Mouse (Mus musculus) left cerebral cortex, adult 9 months (tissue): ENCODE results near the gene Pcbp1.
"Not testable (repeated sequence)": the region's sequence is repeated elsewhere in the genome, so short reads cannot be mapped to it uniquely, and the experiment has no call there.

ENCODE experiments used
- DNase-seq, 2 experiments: peaks; one replicate each; pipeline ENCODE4 v3.0.0; 2022; ENCODE audit warnings: low spot score in 2 of 2

Pcbp1 gene

DNA sequence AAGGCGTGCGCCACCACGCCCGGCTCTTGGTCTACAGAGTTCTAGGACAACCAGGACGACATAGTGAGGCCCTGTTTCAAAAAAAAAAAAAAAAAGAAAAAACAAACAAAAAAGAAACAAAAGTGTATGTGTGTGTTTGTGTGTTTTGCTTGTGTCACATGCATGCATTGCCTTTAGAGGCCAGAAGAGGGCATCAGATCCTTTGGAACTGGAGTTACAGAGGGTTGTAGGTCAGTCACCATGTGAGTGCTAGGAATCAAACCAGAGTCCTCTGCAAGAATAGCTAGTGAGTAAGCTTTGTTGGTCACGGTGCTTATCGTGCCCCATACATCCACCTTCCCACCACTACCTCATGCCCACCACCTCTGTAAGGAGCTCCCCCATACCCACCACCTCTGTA is 31.4 kb downstream of the Pcbp1 start:
- DNase-seq: no peak

- no peak for DNase-seq
Observed at GRCm38 (mm10) chr6:86493469-86494263, 32.5 kb downstream of the Pcbp1 start.

DNA sequence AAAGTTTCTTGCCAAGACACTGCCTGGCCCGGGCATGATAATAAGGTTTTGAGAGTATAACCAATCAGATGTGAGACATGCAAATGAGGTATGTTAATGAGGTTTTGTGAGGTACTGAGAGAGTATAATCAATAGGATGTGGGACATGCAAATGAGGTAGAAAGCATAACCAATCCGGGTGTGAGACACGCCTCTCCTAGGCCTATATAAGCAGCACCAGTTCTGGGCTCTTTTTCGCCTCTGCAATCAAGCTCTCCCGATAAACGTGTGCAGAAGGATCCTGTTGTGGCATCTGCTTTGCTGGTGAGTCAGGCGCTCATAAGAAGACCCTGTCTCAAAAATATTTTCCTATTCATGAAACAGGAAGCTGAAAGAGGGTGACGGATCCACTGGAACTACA is 35.7 kb downstream of the Pcbp1 start:
- DNase-seq: not testable (repeated sequence)

- DNase-seq: no peak
Observed at GRCm38 (mm10) chr6:86489945-86490344, 36.2 kb downstream of the Pcbp1 start.

GRCm38 (mm10) chr6:86488149-86488485 is 38.0 kb downstream of the Pcbp1 start:
- DNase-seq: no peak

DNA sequence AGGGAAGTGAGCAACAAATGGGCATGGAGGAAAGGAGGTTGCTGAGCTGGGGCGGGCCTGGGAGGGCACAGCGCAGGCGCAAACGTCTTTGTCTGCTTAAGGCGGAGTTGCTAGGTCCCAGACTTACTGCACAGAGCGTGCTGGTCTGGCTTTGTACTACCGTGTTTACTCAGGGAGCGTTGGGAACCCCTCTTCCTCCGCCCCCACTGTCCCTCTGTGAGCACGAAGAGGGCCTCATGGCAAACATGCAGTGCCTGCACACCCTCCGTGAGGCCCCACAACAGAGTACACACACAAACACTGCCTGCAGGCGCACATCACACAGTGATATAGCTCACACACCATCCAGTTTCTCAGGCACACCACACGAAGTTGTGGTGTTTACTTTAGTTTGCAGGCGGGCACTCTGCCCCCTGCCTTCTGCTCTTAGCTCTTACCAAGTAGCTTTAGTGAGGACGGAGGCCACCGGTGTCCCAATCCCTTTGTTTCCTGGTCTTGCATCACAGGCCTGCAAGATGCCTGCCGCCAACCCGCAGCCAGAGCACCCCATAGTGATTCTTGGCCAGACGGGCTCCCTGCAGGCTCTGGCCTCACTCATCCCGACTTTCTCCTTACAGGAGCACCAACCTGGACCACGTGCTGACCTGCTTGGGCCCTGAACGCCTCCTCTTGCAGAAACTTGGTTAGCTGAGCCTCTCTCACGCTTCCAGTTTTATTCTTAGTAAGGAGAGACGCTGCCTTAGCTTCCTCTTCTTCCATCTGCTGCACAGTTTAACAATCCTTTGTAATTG is 38.6 kb downstream of the Pcbp1 start:
- peak; percentile 30 to 64 for DNase-seq

DNA sequence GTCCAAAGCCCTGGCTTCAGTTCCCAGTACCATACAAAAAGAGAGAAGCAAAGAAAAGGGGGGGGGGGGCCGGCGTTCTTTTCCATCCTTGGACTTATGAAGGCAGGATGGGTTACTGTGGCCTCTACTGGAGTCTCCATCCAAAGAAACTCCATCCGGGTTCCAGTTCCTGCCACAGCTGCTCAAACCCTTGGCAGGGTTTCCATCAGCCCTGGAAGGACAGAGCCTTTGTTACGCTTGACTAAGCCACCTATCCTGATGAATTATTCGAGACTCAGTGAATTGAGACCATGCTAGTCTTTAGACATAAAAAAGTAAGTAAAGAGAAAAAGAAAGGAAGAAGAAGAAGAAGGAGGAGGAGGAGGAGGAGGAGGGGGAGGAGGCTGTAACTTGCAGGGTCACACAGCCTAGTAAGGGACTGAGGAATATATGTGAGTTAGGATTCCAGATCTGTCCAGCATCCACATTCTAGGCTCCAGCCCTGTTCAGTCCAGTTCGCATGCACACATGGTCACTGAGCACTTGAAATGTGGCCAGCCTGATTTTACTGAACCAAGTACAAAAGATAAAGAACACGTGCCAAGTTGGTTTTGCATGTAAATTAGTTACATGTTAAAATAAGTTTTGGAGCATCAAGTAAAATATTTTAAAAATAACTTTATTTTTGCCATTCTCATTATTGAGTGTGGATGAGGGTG is 40.0 kb downstream of the Pcbp1 start:
- DNase-seq: no peak

GRCm38 (mm10) chr6:86481871-86482270 is 44.2 kb downstream of the Pcbp1 start:
- DNase-seq: no peak

GRCm38 (mm10) chr6:86480189-86480831 is 45.8 kb downstream of the Pcbp1 start:
- no peak for DNase-seq

GRCm38 (mm10) chr6:86479816-86480188 is 46.3 kb downstream of the Pcbp1 start:
- DNase-seq: no peak

DNA sequence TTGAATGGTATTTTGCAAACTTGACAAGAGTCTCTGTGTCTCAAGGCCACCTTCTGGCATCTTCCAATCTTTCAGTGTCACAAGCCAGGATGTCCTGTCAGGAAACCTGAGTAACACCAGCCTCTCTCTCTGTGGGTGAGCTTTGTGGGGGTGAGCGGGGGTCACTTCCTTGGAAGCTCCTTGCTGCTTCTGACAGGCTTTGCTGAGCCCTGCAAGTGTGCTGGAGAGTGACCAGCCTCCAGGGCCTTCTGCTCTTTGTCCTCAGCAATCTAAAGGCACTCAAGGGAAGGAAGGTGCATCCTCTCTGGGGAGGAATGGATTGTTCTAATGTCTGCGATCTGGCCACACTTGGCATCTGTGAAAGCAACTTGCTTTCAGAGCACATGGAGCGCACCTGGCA is 46.8 kb downstream of the Pcbp1 start:
- DNase-seq: no peak

DNA sequence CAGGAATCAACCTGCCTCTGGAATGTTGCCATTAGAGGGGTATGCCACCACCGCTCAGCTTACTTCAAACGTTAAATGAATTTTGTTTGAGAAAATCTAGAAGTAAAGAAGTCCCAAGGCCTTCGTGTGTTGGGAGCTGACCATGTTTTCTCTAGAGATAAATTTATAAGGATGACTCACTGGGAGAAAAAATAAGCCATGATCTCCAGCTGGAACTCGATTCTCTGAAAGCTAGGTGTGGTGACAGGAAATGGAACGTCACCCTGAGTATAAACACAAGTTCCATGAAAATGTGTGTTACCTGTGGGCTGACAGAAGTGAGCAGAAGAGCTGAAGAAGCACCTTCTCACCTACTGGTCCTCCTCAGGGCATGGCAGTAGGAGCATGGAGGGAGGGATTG is 49.2 kb downstream of the Pcbp1 start:
- no peak for DNase-seq

- no peak for DNase-seq
Observed at GRCm38 (mm10) chr6:86475462-86476167, 50.5 kb downstream of the Pcbp1 start.

- no peak for DNase-seq
Observed at GRCm38 (mm10) chr6:86474646-86475181, 51.4 kb downstream of the Pcbp1 start.
